Mouse (Mus musculus) ES-E14 (cell line): ENCODE measurements at regions not wholly inside any gene's neighbourhood (a gene's known extent, or its start where the extent isn't known, plus 50 kb on each side); places are given as distances from the start of the nearest gene placed in this dataset.

Source experiments
- CHD2 ChIP-seq: IDR thresholded peaks from 2 replicates; pipeline ENCODE4 v1.6.1; 2014; ENCODE audit warnings: mild to moderate bottlenecking, low read depth, low read length, inconsistent platforms
- HCFC1 ChIP-seq: IDR thresholded peaks from 2 replicates; pipeline ENCODE4 v1.6.1; 2012; ENCODE audit warnings: low read length, inconsistent platforms, borderline replicate concordance; ENCODE audit not compliant: insufficient read depth
- ZC3H11A ChIP-seq: IDR thresholded peaks from 2 replicates; pipeline ENCODE4 v1.6.1; 2012; ENCODE audit warnings: low read depth, mild to moderate bottlenecking, inconsistent platforms, low read length, borderline replicate concordance

DNA sequence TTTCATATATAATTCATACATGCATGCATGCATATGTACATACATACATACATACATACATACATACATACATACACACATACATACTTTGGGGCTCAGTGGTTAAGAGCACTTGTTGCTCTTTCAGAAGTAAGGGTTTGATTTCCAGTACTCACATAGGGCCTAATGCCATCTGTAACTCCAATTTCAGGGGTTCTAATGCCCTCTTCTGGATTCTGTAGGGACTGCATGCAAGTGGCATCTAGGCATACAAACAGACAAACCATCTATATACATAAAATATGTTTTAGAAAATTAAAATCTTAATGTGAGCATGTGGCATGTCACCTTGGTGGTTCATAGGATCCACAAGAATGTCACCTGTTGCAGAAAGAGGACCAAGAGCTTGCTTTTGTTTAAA is 426.7 kb upstream of the Mki67 start:
- TF ChIP-seq ZC3H11A: peak; percentile 83
- no peak for TF ChIP-seq CHD2
- TF ChIP-seq HCFC1: no peak
